Mouse (Mus musculus) monocyte, adult 5-6 weeks (primary cell): ENCODE data around the gene Ostc. TPM values are rescaled to one million over a fixed set of nuclear protein-coding genes. Genes with fewer than 3 reads are reported as not detected.

Experiments
- ATAC-seq: fragments of 153-309, 156-312 bp; replicated peaks from 2 replicates; pipeline ENCODE4 v1.8.0; 2017; ENCODE audit warnings: mild to moderate bottlenecking; ENCODE audit not compliant: low TSS enrichment, insufficient number of reproducible peaks, severe bottlenecking, poor library complexity, low FRiP score
- total RNA-seq: library from RNA; stranded (forward); fragments of 200-1000, 200-491, 200-594 nt; gene quantifications from 3 replicates; pipeline ENCODE4 v1.2.3, GENCODE M21; 2017

Ostc gene
- total RNA-seq, 1 experiment from 2014 or later = 105 TPM

DNA sequence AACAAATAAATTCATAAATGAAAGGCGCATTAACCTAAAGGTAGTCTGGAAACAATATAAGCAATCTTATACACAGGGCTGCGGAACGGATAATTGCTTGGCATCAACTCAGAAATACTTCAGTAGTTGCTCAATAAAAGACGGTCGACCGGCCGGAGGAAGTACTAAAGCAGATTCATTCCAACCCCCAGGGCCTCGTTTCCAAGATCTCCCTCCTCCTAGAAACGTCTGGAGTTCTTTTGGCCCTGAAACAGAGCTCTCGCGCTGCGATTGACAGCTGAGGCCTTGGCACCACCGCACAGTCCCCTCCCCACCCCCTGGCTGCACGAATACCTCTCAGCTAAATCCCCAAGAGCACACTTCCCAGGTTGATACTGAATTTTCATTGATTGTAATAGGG is 38.0 kb downstream of the Ostc start:
- no peak for ATAC-seq

DNA sequence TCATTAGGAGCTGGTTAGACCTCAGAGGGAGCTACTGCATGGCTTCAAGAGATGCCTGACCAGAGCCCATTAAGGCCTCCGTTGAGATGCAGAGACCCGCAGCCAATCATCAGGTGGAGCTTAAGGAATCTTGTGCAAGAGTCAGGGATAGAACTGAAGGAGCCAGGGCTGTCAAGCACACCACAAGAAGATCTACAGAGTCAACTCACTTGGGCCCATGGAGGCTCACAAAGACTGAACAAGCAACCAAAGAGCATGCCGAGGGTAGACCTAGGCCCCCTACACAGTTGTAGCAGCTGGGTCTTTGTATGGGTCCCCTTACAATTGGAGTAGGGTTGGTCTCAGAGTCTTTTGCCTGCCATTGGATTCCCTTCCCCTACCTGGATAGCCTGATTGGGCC is 46.7 kb downstream of the Ostc start:
- ATAC-seq = no peak

DNA sequence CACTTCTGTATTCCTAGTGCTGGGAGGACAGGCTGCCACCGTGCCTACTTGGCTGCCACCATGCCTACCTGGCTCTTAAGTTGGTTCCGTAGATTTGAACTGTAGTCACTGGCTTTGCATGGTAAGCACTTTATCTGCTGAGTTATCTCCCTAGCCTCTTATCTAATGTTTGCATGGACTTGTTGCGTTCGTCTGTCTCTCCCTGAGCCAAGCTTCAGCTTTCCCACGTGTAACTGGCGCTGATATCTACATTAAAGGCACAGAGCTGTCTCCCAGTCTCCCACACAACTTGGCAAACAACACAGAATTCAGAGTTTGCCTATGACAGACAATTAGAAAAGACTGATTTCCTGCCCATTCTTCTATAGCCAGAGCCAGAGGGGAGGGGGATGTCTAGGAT is 48.6 kb downstream of the Ostc start:
- ATAC-seq = no peak

DNA sequence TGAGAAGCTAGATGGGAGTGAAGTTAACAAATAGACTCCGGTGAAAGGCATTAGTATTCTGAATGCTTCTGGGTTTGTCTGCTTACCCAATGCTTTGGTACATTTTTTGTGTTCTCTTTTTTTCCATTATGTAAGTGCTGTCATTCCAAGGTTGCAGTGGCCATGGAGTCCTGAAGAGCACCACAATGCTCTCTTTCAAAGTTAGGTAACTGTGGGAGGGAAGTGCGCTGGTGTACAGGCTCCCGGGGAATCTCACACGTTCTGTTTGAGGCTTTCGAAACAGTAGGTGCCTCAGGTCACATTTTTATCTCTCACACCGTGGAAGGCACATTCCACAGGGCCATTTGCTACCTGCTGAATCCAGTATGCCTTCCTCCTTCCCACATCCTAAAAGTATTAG is 59.7 kb downstream of the Ostc start:
- ATAC-seq = no peak

DNA sequence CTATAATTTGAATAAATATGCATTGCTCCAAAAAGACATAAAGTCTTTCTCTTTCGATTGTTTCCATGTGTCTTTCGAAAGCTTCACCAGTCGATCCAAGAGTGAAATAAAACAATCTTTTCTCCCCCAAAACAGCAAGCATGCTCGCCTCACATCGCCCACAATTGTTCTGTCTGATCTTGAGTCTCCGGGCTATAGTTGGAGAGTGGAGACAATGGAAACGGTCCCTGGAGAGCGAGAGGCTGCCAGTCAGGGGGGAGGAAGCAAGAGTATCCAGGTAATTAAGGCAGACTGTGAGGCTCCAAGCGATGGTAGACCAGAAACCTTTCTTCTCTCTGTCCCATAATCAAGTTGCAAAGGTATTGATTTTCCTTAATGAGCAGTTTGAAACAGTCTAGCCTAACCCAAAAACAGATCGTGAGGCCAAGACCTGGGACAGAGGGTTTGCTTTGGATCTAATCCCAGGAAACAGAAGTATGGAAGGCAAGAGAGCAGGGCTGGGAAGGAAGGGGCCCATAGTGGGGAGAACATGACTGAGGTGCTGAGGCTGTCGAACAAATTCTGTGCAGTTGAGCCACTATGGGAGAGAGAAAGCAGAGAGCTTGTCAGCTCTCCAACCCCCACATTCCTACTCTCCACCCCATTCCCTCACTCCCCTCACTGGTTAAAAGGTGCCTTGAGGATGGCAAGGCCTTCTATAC is 63.0 kb downstream of the Ostc start:
- ATAC-seq = no peak

Other genes starting within 250 kb of the Ostc start
- not detected in 3 replicates for gene Etnppl, start 92.0 kb downstream of the Ostc start, total RNA-seq
- 2,637 to 3,542 TPM (median 3,151 TPM) in 3 replicates for gene Rpl34, start 21.0 kb upstream of the Ostc start, total RNA-seq